Mouse (Mus musculus): Measurements from ENCODE around the gene Klk1b5.

- no peak for TF ChIP-seq CTCF (IDR thresholded peaks at IDR 0.05; ENCODE audit: insufficient read depth, low read depth, low read length)
- TF ChIP-seq POLR2A (IDR thresholded peaks at IDR 0.05; ENCODE audit: insufficient read depth, low read depth, low read length), result no peak
Measured at GRCm38 (mm10) chr7:44197891-44198290, 17.9 kb upstream of the Klk1b5 start, which contains the start of gene Klk1b3.
